Mouse (Mus musculus): ENCODE results near the gene Dnhd1.

- no peak for TF ChIP-seq POLR2A (IDR thresholded peaks at IDR 0.05; ENCODE audit: control insufficient read depth, extremely low read depth, insufficient read depth, low read length, poor library complexity)
- no peak for TF ChIP-seq CTCF (IDR thresholded peaks at IDR 0.05; ENCODE audit: borderline replicate concordance, control insufficient read depth, extremely low read depth, insufficient read depth, low read length, poor library complexity)
Measured at GRCm38 (mm10) chr7:105752716-105753115, 102.1 kb downstream of the Dnhd1 start.

All from thymus, adult 2 months (tissue).